Mouse (Mus musculus) myocyte (in vitro differentiated cells): ENCODE measurements around the gene Lctl.
"Not testable (repeated sequence)": the region's sequence is repeated elsewhere in the genome, so short reads cannot be mapped to it uniquely, and the experiment has no call there.

Source experiments
- E2F4 ChIP-seq: IDR thresholded peaks from one replicate; pipeline ENCODE4 v1.6.1; 2011; ENCODE audit warnings: mild to moderate bottlenecking, control low read depth, moderate library complexity; ENCODE audit not compliant: insufficient read depth
- SRF ChIP-seq: IDR thresholded peaks from one replicate; pipeline ENCODE4 v1.6.1; 2011; ENCODE audit warnings: low read depth; ENCODE audit not compliant: control insufficient read depth, insufficient read length

DNA sequence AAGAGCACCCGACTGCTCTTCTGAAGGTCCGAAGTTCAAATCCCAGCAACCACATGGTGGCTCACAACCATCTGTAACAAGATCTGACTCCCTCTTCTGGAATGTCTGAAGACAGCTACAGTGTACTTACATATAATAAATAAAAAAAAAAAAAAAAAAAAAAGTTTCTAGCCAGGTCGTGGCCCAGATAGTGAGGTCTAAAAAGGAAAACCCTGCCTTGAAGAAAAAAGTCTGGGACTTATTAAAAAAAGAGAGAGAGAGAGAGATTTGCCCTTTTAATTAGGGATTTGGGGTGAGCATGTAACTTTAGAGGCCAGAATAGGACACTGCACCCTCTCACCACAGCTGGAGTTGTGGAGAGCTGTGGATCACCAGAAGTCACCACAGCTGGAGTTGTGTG, 53.0 kb downstream of the Lctl start:
- not testable (repeated sequence) for TF ChIP-seq E2F4, SRF
